Mouse (Mus musculus): Measurements from ENCODE around the gene Slc22a6.

- TF ChIP-seq POLR2A (IDR thresholded peaks at IDR 0.05; ENCODE audit: insufficient read depth, low read depth, low read length) (no peak), CTCF (IDR thresholded peaks at IDR 0.05; ENCODE audit: insufficient read depth, low read depth, low read length) (no peak)
Measured at GRCm38 (mm10) chr19:8672859-8673258, 55.0 kb downstream of the Slc22a6 start.
